Mouse (Mus musculus) liver, adult 2 months (tissue): ENCODE measurements around the gene Otp. TPM values are rescaled to one million over a fixed set of nuclear protein-coding genes. Genes with fewer than 3 reads are reported as not detected.

Experiments used
- DNase-seq: peaks from one replicate; pipeline ENCODE4 v3.0.0-alpha.2; 2011; ENCODE audit warnings: low read depth, low spot score; ENCODE audit errors: extremely low read depth
- H3K27ac ChIP-seq: fragments of 200-500 bp; replicated peaks from 2 replicates; pipeline ENCODE4 v1.5.1; 2012; ENCODE audit warnings: low read depth, mild to moderate bottlenecking, control low read depth, inconsistent platforms, low read length; ENCODE audit not compliant: insufficient read depth
- H3K27me3 ChIP-seq: fragments of 200-500 bp; 2 replicates; pipeline ENCODE4 v1.6.1; 2012; ENCODE audit warnings: mild to moderate bottlenecking, moderate library complexity, low read length, inconsistent platforms; ENCODE audit not compliant: control insufficient read depth, insufficient read depth
- H3K36me3 ChIP-seq: fragments of 200-500 bp; 2 replicates; pipeline ENCODE4 v1.6.1; 2012; ENCODE audit warnings: low read length, inconsistent platforms; ENCODE audit not compliant: control insufficient read depth, insufficient read depth
- H3K4me1 ChIP-seq: fragments of 200-500 bp; 2 replicates; pipeline ENCODE4 v1.6.1; 2011; ENCODE audit warnings: low read length; ENCODE audit not compliant: control insufficient read depth, insufficient read depth
- H3K4me3 ChIP-seq: fragments of 200-500 bp; 2 replicates; pipeline ENCODE4 v1.5.1; 2011; ENCODE audit warnings: low read depth, mild to moderate bottlenecking, control low read depth, low read length, moderate library complexity; ENCODE audit not compliant: insufficient read depth
- H3K79me2 ChIP-seq: fragments of 200-500 bp; 2 replicates; pipeline ENCODE4 v1.6.1; 2012; ENCODE audit warnings: inconsistent platforms, mild to moderate bottlenecking, low read length, moderate library complexity; ENCODE audit not compliant: control insufficient read depth, insufficient read depth
- H3K9ac ChIP-seq: fragments of 200-500 bp; 2 replicates; pipeline ENCODE4 v1.6.1; 2012; ENCODE audit warnings: low read depth, mild to moderate bottlenecking, control low read depth, inconsistent platforms, low read length
- CTCF ChIP-seq: fragments of 200-500 bp; IDR thresholded peaks from 2 replicates; pipeline ENCODE4 v1.5.1; 2011; ENCODE audit warnings: low read depth, low read length, control low read depth
- POLR2A ChIP-seq: fragments of 200-500 bp; IDR thresholded peaks from 2 replicates; pipeline ENCODE4 v1.6.1; 2011; ENCODE audit warnings: low read length, control low read depth; ENCODE audit not compliant: insufficient read depth; ENCODE audit errors: extremely low read depth
- WGBS: fragments of 180-500 bp; shearing (Covaris S2); methylation state at CpG from one replicate; pipeline ENCODE4 v1.1.7; 2018; 5-methylcytosine and 5-hydroxymethylcytosine counted together
- polyA plus RNA-seq: library from polyadenylated mRNA; depleted of rRNA; stranded (reverse); fragments of >200 nt; gene quantifications from 2 replicates; pipeline ENCODE4 v1.2.3, GENCODE M21; 2012; rRNA removed
- total RNA-seq: library from RNA; depleted of rRNA; stranded (reverse); fragments of >200 nt; gene quantifications from 2 replicates; pipeline ENCODE4 v1.2.3, GENCODE M21; 2014; rRNA removed

Gene Otp
- total and polyA plus RNA-seq, 2 experiments = not detected

DNA sequence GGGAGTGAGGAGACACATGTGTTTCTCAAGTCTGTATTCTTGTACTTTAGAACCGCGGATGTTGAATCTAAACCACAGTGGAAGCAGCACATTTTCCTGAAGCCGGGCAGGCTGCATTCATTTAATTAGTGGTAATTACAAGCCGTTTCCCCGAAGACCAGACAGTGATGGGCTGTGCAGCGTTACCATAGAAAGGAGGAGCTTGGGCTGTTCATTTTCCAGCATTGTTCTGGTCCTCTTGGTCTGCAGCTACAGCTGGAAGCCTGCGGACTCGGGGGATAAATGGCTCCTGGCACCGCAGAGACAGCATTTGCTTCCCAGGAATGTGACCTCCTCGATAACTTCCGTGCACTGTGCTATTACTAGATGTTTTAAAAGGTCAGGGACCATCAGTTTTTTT is 37.6 kb downstream of the Otp start:
- no peaks in the 10 kb centered on the region for H3K36me3 ChIP-seq
- 50% methylated on average over 11 of the region's 11 CpGs for WGBS
- no peak for DNase-seq
- H3K27ac ChIP-seq = no peak overlapping the region
- H3K9ac ChIP-seq = no peak overlapping the region
- no peak for TF ChIP-seq CTCF
- TF ChIP-seq POLR2A = no peak
- H3K27me3 ChIP-seq = no peaks in the 10 kb centered on the region
- no peaks in the 10 kb centered on the region for H3K79me2 ChIP-seq
- no peak overlapping the region for H3K4me3 ChIP-seq
- no peaks in the 10 kb centered on the region for H3K4me1 ChIP-seq

DNA sequence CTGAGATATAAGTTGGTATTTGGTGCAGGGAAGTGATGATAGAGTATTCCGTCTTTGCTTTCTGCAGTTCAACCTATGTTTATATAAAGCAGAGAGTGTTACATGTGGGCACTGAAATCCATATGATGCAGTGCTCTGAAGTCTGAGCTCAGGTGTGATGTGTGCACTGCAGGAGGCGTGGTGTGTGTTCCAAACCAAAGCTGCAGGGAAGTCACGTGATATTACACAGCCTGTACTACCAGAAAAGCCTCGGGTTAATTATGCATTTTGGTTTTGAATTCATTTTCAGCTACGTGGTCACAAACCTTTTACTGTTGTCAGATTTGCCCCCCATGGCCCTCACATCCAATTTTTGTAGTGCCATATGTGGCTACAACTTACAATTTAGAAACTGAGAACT is 40.3 kb downstream of the Otp start:
- Histone ChIP-seq H3K27ac (no peak overlapping the region), H3K36me3 (no peaks in the 10 kb centered on the region), H3K27me3 (peaks cover 3% of the 10 kb centered on the region; the same call in 1 of the 2 replicates), H3K79me2 (no peaks in the 10 kb centered on the region), H3K4me1 (no peaks in the 10 kb centered on the region), H3K4me3 (no peak overlapping the region), H3K9ac (no peak overlapping the region)
- no peak for DNase-seq
- 72% methylated on average over 5 of the region's 5 CpGs for WGBS
- TF ChIP-seq CTCF = no peak

DNA sequence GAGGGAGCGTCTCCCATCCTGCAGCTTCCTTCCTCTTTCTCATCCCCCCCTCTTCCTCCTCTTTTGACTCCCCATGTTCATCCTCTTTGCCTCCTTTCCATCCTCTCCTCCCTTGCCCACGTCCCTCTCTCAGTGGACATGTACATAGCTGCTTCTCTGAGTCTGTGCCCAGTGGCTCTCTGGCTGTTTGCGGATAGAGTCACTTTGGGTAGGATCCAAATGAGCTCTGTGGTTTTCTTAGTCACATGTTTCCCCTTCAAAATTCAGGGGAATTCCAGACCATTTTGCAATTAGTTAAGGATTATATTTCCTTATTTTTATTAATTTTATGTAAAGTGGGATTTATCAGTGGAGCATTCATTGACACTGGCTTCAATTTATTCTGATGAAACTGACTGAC is 52.7 kb downstream of the Otp start:
- H3K36me3 ChIP-seq = no peaks in the 10 kb centered on the region
- 47% methylated on average over 3 of the region's 3 CpGs for WGBS
- no peak overlapping the region for H3K9ac ChIP-seq
- no peaks in the 10 kb centered on the region for H3K4me1 ChIP-seq
- H3K79me2 ChIP-seq = no peaks in the 10 kb centered on the region
- H3K4me3 ChIP-seq = no peak overlapping the region
- peaks cover 2% of the 10 kb centered on the region; the same call in 1 of the 2 replicates for H3K27me3 ChIP-seq
- no peak overlapping the region for H3K27ac ChIP-seq
- DNase-seq = no peak
- no peak for TF ChIP-seq CTCF
- no peak for TF ChIP-seq POLR2A

Other genes with a start within 250 kb of the Otp start
- gene Tbca, start 86.7 kb upstream of the Otp start, total RNA-seq = 132 and 264 TPM in 2 replicates
- 7.1 and 10.9 TPM in 2 replicates for gene Tbca, start 86.7 kb upstream of the Otp start, polyA plus RNA-seq
- gene Wdr41, start 100.7 kb downstream of the Otp start, total RNA-seq = 8.9 and 10.1 TPM in 2 replicates
- gene Wdr41, start 100.7 kb downstream of the Otp start, polyA plus RNA-seq = 5.0 and 6.1 TPM in 2 replicates